Mouse (Mus musculus): ENCODE measurements around the gene Scn5a. TPM values are rescaled to one million over a fixed set of nuclear protein-coding genes. Genes with fewer than 3 reads are reported as not detected.

The Scn5a gene
- total and polyA plus RNA-seq, 3 experiments: 0.03 TPM; not detected in 2

DNA sequence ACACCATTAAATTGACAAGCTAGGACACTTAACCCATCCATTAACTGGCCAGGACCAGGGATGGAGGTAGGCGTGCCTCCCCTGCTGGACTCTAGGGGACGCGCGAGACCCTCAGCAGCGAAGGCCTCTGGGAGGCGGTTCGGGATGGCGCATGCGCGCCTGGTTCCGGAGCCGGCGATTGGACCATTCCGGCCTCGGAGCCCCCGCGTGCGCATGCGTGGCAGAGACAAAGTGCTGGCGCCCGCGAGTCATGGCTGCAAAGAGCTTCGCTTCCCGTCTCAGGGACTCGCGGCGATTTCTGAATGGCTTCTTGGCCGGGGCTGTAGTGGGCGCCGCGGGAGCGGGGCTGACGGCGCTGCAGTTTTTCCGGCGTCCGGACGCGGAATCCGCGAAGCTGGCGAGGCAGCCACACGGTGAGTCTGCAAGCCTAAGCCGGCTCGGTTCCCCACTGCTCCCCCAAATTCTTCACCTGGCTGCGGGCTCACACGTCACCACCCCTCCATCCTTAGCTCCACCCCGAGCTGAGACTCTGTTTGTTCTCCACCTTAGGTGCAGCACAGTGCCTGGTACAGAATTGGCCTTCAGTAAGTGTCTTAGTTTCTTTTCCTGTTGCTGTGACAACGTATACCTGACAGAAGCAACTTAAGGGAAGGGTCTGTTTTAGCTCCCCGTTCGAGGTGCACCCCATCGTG is 133.9 kb downstream of the Scn5a start, which contains the start of gene Exog (continued):
- TF ChIP-seq POLR2AphosphoS5 (IDR thresholded peaks at IDR 0.05; ENCODE audit: borderline replicate concordance, low read depth, low read length): no peak

DNA sequence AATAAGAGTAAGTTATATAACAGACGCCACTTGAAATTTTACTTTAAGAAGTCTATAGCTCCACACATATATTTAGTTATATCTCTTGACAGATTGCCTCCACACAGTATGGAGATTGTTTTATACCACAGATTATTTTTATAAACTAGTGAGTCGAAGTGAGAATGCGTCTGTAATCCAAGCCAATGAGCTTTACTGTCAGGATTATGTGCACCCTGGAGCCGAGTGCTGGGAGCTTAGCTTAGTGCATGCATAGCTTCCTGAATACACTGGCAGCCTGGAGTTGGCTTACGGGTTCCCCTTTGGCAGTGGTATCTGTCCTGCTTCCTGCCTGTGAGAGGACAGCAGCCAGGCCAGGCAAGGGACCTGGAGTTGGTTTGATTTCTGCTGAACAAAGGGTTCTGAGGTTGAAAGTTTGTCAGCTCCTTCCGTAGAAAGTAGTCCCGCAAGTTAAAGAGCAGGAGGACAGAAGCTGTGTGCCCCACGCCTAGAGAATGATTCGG is 140.3 kb downstream of the Scn5a start:
- H3K79me2 ChIP-seq (ENCODE audit: control insufficient read depth, insufficient read depth, low read length, poor library complexity): no peaks in the 10 kb centered on the region
- H3K36me3 ChIP-seq (ENCODE audit: control insufficient read depth in 1 of 2, insufficient read depth in 2 of 2, low read length in 2 of 2): no peaks in the 10 kb centered on the region
- TF ChIP-seq SIN3A (IDR thresholded peaks at IDR 0.05; ENCODE audit: low read length) (no peak), POLR2AphosphoS5 (IDR thresholded peaks at IDR 0.05; ENCODE audit: borderline replicate concordance, low read depth, low read length) (no peak), TCF12 (IDR thresholded peaks at IDR 0.05; ENCODE audit: low read depth, low read length) (no peak), KAT2A (conservative IDR thresholded peaks at IDR 0.05; ENCODE audit: low read depth, low read length) (no peak), MEF2A (IDR thresholded peaks at IDR 0.05; ENCODE audit: extremely low read depth, insufficient replicate concordance, low read depth, low read length, poor library complexity, severe bottlenecking) (no peak), MXI1 (IDR thresholded peaks at IDR 0.05; ENCODE audit: low read depth, low read length) (no peak), HCFC1 (IDR thresholded peaks at IDR 0.05; ENCODE audit: low read depth, low read length) (no peak), POLR2AphosphoS2 (IDR thresholded peaks at IDR 0.05; ENCODE audit: low read length) (no peak), NELFE (IDR thresholded peaks at IDR 0.05; ENCODE audit: low read depth, low read length) (no peak)
- DNase-seq (ENCODE audit: low read depth, low spot score): no peak
- H3K27me3 ChIP-seq (ENCODE audit: control insufficient read depth in 1 of 2, insufficient read depth in 2 of 2, low read length in 2 of 2): no peaks in the 10 kb centered on the region
- H3K4me1 ChIP-seq (ENCODE audit: control insufficient read depth in 1 of 2, insufficient read depth in 2 of 2, low read length in 2 of 2): no peaks in the 10 kb centered on the region
- H3K9me3 ChIP-seq (replicated peaks; ENCODE audit: insufficient read depth, low read length): no peaks in the 10 kb centered on the region
- no peak overlapping the region for H3K9ac ChIP-seq (ENCODE audit: control insufficient read depth, low read depth, low read length, poor library complexity, severe bottlenecking)
- H3K27ac ChIP-seq (ENCODE audit: control insufficient read depth, low read depth, low read length): no peak overlapping the region
- no peak overlapping the region for H3K4me3 ChIP-seq (ENCODE audit: control insufficient read depth in 1 of 2, insufficient read depth in 1 of 2, low read depth in 2 of 2, low read length in 2 of 2)

DNA sequence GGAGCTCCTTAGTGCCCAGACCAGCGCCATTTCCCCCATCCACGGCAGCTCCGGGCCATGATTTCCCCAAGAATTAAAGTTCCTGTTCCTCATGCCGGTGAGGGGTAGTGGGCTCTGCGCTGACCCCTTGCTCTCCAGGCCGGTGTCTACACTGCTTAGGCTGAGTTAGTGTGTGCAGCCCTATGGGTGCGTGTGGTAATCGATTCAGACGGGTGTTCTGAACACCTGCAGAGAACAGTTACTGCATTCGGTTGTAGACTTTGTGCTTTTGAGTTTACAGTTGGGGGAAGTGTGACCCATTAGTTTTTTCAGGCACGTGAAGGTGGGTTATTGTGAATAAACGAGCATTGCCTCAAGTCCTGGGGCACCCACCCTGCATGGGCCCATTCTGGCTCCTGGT is 140.8 kb downstream of the Scn5a start:
- H3K9ac ChIP-seq (ENCODE audit: control insufficient read depth, low read depth, low read length, poor library complexity, severe bottlenecking): no peak overlapping the region
- no peaks in the 10 kb centered on the region for H3K27me3 ChIP-seq (ENCODE audit: control insufficient read depth in 1 of 2, insufficient read depth in 2 of 2, low read length in 2 of 2)
- H3K4me3 ChIP-seq (ENCODE audit: control insufficient read depth in 1 of 2, insufficient read depth in 1 of 2, low read depth in 2 of 2, low read length in 2 of 2): no peak overlapping the region
- no peak for TF ChIP-seq CHD1 (IDR thresholded peaks at IDR 0.05; ENCODE audit: low read depth, low read length)
- TF ChIP-seq ZNF384 (IDR thresholded peaks at IDR 0.05; ENCODE audit: low read depth, low read length): no peak
- no peak for TF ChIP-seq MXI1 (IDR thresholded peaks at IDR 0.05; ENCODE audit: low read depth, low read length)
- TF ChIP-seq KAT2A (conservative IDR thresholded peaks at IDR 0.05; ENCODE audit: low read depth, low read length): no peak
- TF ChIP-seq HCFC1 (IDR thresholded peaks at IDR 0.05; ENCODE audit: low read depth, low read length): no peak
- no peak for TF ChIP-seq RAD21 (IDR thresholded peaks at IDR 0.05; ENCODE audit: low read depth, low read length)
- TF ChIP-seq POLR2AphosphoS5 (IDR thresholded peaks at IDR 0.05; ENCODE audit: borderline replicate concordance, low read depth, low read length): no peak
- no peak for TF ChIP-seq MEF2A (IDR thresholded peaks at IDR 0.05; ENCODE audit: extremely low read depth, insufficient replicate concordance, low read depth, low read length, poor library complexity, severe bottlenecking)
- no peak for TF ChIP-seq TBP (IDR thresholded peaks at IDR 0.05; ENCODE audit: low read depth, low read length)
- no peaks in the 10 kb centered on the region for H3K9me3 ChIP-seq (replicated peaks; ENCODE audit: insufficient read depth, low read length)
- H3K4me1 ChIP-seq (ENCODE audit: control insufficient read depth in 1 of 2, insufficient read depth in 2 of 2, low read length in 2 of 2): no peaks in the 10 kb centered on the region
- no peak overlapping the region for H3K27ac ChIP-seq (ENCODE audit: control insufficient read depth, low read depth, low read length)
- DNase-seq (ENCODE audit: low read depth, low spot score): no peak
- no peaks in the 10 kb centered on the region for H3K79me2 ChIP-seq (ENCODE audit: control insufficient read depth, insufficient read depth, low read length, poor library complexity)
- no peaks in the 10 kb centered on the region for H3K36me3 ChIP-seq (ENCODE audit: control insufficient read depth in 1 of 2, insufficient read depth in 2 of 2, low read length in 2 of 2)
